Mouse (Mus musculus) G1E-ER4 (cell line): Measurements from ENCODE around the gene Spem1. TPM values are rescaled to one million over a fixed set of nuclear protein-coding genes. Genes with fewer than 3 reads are reported as not detected.

Experiments
- GATA1 ChIP-seq: IDR thresholded peaks from one replicate; pipeline ENCODE4 v1.8.0; 2012; ENCODE audit warnings: low read length, inconsistent platforms
- polyA plus RNA-seq: library from polyadenylated mRNA; stranded (reverse); fragments of >175 nt; gene quantifications from 2 replicates; pipeline ENCODE4 v1.2.3, GENCODE M21; 2012

Gene Spem1
- polyA plus RNA-seq, 1 experiment, result not detected

DNA sequence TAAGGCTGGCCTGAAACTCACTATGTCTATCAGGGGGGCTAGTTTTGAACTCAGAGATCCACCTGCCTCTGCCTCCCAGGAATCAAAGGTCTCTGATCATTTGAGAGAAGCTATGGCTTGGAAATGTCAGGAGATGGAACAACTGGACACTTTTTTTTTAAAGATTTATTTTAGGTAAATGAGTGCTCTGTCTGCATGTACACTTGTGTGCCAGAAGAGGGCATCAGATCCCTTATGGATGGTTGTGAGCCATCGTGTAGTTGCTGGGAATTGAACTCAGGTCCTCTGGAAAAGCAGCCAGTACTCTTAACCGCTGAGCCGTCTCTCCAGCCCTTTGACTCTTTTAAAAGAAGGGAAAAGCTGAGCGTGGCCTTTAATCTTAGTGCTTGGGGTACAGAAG lies 15.6 kb downstream of the Spem1 start:
- TF ChIP-seq GATA1, result no peak

DNA sequence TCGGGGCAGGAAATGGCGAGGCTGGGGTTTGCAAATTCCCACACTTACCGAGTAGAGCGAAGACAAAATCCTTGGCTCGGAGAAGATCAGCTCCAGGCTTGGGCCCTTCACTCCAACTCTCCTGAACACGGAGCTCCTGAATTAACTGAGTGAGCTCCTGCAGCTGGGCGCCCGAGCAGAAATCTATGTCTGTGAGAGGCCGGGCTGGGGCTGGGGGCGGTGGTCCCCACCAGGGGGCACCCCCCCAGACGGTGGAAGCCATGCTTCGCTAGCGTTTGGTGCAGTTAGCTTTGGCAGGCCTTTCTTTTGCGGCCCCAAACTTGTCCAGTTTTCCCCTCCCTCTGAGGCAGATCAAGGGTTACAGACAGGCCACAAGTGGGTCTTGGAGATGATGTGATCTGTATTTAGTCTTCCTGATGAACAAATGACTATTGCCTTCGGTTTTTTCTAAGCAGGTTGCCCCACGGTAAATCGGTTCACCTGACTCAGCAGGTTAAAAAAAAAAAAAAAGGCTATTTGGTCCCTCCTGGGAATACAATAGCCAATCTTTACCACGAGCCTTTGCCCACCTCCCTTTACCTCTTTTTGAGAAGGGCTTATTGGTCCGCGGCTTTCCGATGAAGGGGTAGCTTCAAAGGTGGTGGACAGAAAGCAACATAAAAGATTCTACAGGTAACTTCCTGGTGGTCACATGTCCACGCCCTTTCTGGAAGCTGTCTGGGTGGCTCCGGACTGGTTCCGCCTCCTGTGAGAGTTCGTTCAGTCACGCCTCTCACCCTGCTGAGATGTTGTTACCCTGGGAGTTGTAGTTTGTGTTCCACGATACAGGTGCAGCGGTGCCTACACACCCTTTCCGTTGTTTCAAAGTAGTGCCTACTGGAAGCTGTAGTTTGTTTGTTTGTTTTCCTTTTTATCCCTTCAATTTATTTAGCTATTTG lies 16.7 kb downstream of the Spem1 start, which contains the start of gene Tmem102:
Tmem102 (minus strand) TSS at position 653 of the 938 bp plus-strand sequence.
- no peak for TF ChIP-seq GATA1

DNA sequence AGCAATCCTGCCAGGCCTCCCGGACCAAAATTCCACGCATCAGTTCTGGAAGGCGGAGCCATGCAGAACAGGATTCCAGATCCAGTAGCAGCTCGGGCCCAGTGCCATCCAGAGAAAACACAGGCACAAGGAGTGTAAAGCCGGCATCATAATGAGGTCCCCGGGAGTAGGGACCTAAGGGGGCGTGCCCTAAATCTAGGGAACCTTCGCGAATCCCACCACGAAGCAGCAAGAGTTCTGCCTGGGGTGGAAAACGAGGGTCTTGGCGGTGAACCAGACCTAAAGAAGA lies 17.4 kb downstream of the Spem1 start:
- TF ChIP-seq GATA1, result no peak

DNA sequence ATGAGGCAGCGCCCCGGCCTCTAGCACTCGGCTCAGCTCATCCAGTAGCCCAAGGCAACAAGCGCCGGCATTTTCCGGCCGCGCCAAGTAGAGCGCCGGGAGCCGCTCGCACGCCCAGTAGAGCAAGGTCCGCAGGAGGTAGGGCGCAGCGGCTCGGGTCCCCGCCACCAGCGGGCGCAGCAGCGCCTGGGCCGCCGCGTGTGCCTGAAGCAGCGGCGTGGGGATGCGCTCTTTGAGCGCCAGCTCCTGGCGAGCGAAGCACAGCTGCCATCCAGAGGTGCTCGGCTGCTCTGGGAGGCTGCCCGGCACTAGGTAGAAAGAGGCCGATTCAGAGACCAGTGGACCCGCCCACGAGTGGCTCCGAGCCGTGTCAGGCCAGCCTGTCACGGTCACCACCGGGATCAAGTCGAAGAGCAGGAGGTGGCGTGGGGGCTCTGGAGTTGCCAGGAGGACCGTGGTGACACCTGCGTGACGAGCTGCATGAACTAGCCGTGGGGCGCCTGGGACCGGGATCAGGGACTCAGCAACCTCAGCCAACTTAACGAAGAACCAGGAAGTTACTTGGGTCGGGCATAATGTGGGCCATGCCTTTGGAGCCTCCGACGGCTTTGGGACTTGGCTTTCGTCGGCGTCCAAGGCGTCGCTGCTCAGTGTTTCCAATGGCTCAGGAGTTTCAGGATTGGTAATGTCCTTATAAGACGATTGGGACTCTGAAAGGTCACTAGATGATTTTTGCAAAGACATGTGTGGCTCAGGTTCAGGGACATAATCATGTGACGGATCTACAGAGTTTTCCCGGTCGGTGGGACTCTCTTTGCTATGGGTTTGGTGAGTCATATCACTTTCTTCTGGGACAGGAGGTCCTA lies 18.0 kb downstream of the Spem1 start:
- TF ChIP-seq GATA1, result no peak

DNA sequence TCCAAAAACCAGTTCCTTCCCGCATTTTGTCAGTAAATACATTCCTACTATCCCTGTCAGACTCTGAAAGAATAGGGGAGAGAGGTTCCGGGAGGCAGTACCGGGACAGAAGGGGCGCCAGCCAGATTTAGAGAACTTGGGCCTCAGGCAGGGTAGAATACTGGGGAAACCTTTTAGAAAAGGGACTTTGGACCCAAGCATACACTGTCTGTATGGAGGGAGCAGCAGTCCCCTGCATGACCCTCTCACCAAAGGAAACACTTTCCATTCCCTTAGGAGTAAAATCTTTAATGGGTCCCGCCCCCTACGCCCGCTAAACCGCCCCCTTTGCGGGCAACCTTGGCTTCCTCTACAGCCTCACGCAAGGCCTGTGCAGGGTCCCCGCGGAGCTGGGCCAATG lies 18.7 kb downstream of the Spem1 start:
- TF ChIP-seq GATA1, result no peak

DNA sequence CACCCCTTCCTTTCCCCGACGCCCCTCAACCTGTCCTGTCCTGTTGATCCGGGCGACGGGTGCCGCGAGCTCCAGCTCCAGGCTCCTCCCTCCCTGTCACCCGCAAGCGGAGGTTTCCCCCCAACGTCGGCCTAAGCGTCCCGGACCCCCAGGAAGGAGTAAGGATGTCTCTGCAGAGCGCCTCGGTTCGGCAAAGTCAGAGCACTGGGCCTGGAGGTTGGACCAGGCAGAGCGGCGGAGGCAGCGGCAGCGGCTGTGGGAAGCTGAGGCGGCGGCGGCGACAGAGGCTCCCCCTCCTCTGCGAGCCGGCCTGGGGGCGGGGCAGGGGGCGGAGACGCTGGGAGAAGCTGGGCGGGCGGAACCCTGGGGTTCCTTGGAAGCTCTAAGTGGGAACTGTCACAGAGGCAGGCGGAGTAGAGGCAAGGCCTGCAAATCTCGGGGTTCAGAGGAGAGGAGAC lies 19.3 kb downstream of the Spem1 start:
- TF ChIP-seq GATA1, result no peak

DNA sequence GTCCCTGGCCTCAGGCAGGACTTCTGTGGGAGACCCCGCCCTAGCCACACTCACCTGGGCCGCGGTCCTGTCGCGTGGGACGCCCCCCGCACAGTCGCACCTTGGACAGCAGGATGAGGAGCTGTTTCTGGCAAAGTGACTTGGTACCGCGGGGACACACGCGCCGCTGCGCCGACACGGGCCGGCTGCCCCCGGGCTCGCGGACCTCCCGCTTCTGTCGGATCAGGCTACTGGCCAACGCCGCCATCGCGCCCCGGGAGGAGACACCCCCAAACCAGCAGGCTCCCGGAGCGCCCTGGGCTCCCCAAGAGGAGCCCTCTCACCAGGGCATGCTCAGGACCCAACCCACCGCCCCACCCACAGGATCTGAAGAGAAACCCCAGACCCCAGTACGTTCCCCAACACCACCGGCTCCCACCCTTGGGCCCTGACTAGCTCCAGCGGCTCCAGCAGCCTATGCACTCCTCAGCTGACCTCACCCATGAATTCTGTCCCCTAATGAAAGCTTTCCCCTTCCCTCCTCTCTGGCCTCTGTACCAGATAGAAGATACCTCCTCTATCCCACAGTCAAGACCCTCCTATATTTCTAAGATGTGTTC lies 20.5 kb downstream of the Spem1 start, which contains the start of gene Fgf11:
Fgf11 (minus strand) TSS at position 479 of the 599 bp plus-strand sequence.
- no peak for TF ChIP-seq GATA1

DNA sequence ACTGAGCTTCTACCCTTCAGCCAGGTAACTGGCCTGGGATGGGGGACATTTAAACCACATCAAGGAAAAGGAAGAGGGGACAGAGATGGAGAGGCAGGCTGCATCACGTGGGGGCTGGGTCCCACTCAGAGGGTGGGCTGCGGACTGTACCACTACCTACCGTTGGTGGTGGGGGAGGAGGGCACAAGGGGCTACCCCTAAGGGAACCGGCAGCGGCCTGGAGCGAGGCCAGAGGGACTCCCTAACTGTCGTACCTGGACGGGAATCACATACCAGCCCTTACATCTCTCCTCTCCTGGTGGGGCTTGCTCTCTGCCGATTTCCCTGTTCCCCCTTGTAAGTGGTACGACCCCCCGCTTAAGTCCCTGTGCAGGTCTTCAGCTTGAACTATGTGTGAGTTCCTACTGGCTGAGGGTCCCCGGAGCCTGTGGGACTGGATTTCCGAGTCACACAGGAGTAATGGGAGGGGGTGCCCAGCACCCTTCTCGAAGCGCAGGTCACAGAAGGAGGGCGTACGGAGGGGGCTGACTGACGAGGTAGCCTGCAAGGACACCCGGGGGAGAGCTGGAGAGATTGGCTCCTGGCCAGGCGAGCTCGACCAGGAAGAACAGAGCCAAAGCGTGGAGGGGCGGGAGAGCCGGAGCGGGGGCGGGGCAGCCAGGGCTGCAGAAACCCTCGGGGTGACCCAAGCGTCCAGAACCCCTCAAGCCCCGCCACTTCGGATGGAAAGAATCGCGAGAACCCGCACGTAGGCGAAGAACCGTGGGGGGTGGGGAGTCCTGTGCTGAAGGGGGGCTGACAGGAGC lies 21.4 kb downstream of the Spem1 start:
- TF ChIP-seq GATA1, result no peak

DNA sequence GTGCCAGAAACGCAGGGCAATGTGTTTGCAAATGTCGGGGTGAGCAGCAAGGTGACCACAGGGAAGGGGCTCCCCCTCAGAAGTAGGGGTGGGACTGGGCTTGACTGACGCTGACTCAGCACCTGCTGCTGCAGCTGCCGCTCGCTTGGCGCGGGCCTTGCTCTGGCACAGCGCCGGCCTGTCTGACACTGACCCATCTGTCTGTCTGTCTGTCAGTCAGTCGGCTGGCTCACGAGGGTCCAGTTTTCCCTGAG lies 21.9 kb downstream of the Spem1 start:
- TF ChIP-seq GATA1, result no peak

DNA sequence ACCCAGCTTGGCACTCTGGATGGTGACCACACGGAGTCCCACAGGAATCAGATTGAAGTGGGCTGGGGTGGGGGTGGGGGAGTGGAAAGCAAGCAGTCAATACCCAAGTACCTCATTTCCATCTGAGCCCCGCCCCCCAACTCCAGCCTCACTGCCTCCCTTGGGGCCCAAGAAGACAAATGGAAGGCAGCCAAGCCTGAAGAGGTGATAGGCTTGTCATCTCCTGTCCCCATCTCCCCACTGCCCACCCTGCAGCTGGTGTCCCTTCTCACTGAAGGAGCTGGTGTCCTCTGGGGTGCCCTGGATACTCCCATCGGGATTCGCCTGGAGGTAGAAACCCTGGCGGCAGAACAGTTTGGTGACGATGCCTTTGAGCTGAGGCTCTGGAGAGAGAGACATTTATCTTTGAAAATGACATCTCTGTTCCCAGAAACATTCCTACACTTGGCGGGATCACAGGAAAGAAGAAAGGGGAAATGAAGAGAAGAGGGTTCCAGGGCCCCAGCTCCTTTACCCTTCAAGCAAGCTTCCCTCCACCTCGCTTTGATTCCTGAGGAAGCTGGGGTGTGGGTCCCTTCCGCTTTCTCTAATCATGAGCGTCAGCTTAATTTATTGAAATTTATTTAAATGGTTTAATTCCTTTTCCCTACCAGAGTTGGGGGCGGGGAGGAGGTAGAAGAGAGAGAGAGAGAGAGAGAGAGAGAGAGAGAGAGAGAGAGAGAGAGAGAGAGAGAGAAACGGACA lies 22.4 kb downstream of the Spem1 start:
- no peak for TF ChIP-seq GATA1

DNA sequence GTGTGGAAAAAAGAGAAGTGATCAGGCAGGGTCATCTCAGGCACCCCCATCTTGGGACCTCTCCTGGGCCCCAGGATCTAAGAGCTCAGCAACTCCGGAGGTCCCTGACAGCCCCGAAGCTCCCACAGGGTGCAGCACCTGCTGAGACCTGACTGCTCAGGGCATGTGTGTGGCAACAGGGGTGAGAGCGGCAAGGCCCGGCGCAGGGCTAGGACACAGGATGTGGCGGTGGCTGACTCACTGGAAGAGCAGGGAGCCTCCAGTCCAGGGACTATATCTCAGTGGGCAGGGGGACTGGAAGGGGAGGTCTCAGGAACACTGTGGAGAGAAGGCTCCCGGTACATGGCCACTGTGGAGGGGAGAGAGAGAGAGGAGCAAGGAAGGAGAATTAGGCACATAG lies 24.1 kb downstream of the Spem1 start:
- TF ChIP-seq GATA1, result no peak

DNA sequence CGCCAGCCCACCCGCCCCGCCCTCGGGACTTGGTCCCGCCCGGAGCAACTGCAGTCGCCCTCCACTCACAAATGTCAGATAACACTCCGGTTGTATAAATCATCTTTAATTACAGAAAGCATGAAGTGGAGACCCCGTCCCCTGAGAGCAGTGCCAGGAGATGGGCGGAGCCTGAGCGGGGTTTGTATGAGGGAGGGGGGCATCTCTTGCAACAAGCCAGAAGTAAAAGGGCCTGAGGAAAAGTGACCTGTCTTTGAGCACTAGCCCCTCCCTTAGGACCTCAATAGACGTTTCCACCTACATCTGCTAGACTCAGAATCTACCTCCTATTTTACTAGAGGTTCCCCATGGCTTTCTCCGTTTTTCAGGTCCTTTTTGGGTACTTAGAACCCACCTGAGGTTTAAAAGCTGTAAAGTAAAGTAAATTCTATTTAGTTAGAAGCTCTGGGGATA lies 26.0 kb downstream of the Spem1 start:
- no peak for TF ChIP-seq GATA1

DNA sequence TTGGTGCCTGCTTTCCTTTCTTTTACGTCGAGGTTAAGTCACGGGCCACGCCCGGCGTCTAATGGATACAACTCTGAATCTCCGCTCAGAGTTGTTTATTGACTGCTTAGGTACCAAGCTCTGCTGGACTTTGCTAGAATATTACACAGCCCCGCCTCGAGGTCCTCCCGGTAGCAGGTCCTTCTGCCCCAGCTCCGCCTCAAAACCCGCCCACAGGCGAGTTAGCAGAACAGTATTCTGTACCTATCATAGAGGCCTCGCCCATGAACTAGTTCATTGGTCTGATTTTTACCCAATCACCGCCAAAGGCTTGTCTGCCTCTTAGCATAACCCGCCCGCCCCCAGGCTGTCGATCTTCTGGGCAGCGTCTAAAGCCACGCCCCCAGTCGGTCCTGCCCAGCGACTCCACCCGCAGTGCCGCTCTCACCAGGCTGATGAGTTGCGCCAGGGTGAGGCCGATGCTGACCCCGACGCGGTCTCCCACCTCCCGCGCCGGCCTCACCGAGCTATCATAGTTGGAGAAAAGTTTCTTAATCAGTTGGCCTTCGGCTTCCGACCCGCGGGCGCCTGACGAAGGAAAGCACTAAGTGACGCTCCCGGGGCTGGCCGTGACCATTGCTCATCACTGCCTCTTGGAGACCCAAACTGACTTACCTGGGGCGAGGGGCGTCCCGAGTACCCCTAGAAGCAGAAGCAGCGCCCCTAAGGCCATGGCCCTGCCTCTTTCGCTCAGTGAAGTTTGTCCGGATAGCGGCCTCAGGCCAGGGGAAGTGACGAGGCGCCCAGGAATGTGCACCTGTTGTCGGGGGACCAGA lies 26.6 kb downstream of the Spem1 start, which contains the start of gene Chrnb1:
Chrnb1 (minus strand) TSS at position 776 of the 815 bp plus-strand sequence.
- no peak for TF ChIP-seq GATA1

DNA sequence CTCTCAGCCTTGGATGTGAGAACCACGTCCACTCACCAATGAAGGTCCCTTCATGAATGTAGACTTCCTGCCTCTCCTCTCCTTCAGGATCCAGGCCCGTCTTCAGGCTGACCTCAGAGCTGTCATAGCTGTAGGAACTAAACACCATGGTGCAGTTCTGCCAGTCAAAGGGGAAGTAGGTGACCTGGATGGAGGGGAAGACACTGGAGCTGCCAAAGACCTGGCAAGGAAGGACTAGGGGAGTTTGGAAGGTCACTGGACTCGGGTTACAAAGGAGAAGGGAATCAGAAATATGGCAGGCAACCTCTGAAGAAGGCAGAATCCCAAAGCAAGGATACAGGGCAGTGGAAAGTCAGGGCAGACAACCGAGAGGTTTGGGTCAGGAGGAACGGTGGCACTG lies 28.6 kb downstream of the Spem1 start:
- TF ChIP-seq GATA1, result no peak
